Mouse (Mus musculus) forebrain, embryonic 13.5 days (tissue): ENCODE measurements around the gene Zfp575. TPM values are rescaled to one million over a fixed set of nuclear protein-coding genes. Genes with fewer than 3 reads are reported as not detected.
A peak's percentile ranks its signal among the peaks of the same experiment; 100 is the strongest.

Experiments used
- ATAC-seq: fragments of 200-750 bp; cut with Nextera tagmentation; 2 replicates; pipeline ENCODE4 v1.8.0; 2017
- H3K27ac ChIP-seq: fragments of 300-500 bp; sonication (generic); 2 replicates; pipeline ENCODE4 v1.5.1; 2015; ENCODE audit warnings: inconsistent platforms, mild to moderate bottlenecking, moderate library complexity
- H3K27me3 ChIP-seq: fragments of 300-500 bp; sonication (generic); 2 replicates; pipeline ENCODE4 v1.6.1; 2015; ENCODE audit warnings: mild to moderate bottlenecking, inconsistent platforms
- H3K36me3 ChIP-seq: fragments of 300-500 bp; sonication (generic); 2 replicates; pipeline ENCODE4 v1.6.1; 2015; ENCODE audit warnings: mild to moderate bottlenecking, inconsistent platforms; ENCODE audit not compliant: poor library complexity, severe bottlenecking
- H3K4me1 ChIP-seq: fragments of 300-500 bp; sonication (generic); 2 replicates; pipeline ENCODE4 v1.6.1; 2015; ENCODE audit warnings: inconsistent platforms
- H3K4me2 ChIP-seq: fragments of 300-500 bp; sonication (generic); 2 replicates; pipeline ENCODE4 v1.6.1; 2015; ENCODE audit warnings: inconsistent platforms, mild to moderate bottlenecking, moderate library complexity
- H3K4me3 ChIP-seq: fragments of 300-500 bp; sonication (generic); 2 replicates; pipeline ENCODE4 v1.5.1; 2015; ENCODE audit warnings: mild to moderate bottlenecking, inconsistent platforms
- H3K9ac ChIP-seq: fragments of 300-500 bp; sonication (generic); 2 replicates; pipeline ENCODE4 v1.6.1; 2015; ENCODE audit warnings: mild to moderate bottlenecking, inconsistent platforms
- H3K9me3 ChIP-seq: fragments of 300-500 bp; sonication (generic); replicated peaks from 2 replicates; pipeline ENCODE4 v1.6.1; 2016; ENCODE audit warnings: inconsistent platforms
- WGBS: fragments of 180-500 bp; shearing (Covaris S2); methylation state at CpG from one replicate; pipeline ENCODE4 v1.1.7; 2015; 5-methylcytosine and 5-hydroxymethylcytosine counted together
- polyA plus RNA-seq: library from polyadenylated mRNA; unstranded; fragments of >200 nt; fragmentation: Nextera tagmentation; extraction: Ambion mirVana; gene quantifications from 2 replicates; pipeline ENCODE4 v1.2.1, GENCODE M21; 2015

The Zfp575 gene
- polyA plus RNA-seq, 1 experiment from 2014 or later, result 5.1 TPM

DNA sequence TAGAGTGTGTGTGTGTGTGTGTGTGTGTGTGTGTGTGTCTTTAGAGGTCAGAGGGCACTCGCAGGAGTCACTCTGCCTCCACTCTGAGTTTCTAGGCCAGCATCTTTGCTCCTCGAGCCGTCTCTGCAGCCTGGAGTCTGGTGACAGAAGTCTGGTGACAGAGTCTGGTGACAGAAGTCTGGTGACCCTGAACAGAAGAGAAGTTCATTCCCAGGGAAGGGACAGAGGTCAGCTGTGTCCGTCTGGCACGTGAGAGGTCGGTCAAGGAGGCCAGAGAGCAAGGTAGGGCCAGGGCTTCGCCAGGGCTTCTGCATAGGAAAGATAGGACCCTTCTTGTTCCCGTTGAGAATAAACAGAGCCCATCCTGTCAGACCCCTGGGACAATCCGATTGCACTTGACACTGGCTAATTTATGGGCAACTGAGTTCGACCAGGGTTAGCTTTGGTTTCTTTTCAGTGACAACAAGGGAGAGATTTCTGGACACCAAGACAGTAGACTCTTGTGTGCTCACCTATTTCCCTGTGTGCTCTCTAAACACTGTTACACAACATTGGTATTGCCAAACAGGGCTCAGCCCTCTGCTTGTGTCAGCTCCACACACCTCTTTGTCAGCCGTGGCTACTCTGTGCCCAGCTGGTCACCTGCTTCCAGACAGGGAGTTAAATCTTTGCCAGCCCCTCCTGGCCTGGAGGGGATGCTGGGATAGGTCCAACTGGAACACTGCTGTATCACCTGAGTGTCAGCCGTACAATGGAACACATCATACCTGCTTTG is 35.3 kb downstream of the Zfp575 start:
- no peaks in the 10 kb centered on the region for H3K9me3 ChIP-seq
- peaks cover 76% of the 10 kb centered on the region for H3K36me3 ChIP-seq
- 95% methylated on average over 12 of the region's 12 CpGs for WGBS
- H3K27ac ChIP-seq, result no peak overlapping the region
- H3K27me3 ChIP-seq, result no peaks in the 10 kb centered on the region
- peaks cover 13% of the 10 kb centered on the region for H3K4me1 ChIP-seq
- no peak overlapping the region for H3K4me3 ChIP-seq
- no peak overlapping the region for H3K9ac ChIP-seq
- no peak for ATAC-seq
- H3K4me2 ChIP-seq, result no peak overlapping the region

DNA sequence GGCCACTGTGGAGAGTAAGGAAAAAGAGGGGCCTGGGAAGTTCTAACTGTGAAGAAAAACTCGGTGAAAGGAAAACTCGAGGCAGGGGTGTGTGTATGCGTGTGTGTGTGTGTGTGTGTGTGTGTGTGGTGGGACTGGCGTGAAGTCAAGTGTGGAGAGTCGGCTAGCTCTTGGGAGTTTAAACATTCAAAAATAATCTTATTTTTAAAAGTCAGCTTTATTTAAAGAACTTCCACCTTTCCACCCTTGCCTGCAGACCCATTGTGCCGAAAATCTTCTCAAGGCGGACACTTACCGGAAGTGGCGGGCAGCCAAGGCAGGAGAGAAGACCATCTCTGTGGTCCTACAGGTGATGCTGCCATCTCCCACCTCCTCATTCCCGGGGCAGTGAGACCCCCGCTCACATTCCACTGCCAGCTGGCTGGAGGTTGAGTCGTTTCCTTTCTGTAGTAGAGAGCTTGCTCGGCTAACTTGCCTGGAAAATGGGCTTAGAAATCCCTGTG is 39.9 kb downstream of the Zfp575 start:
- H3K4me3 ChIP-seq, result peak overlapping the region; percentile 83
- H3K4me1 ChIP-seq, result peaks cover 22% of the 10 kb centered on the region
- peak overlapping the region; percentile 74 for H3K4me2 ChIP-seq
- WGBS, result 21% methylated on average over 13 of the region's 13 CpGs
- no peak overlapping the region for H3K27ac ChIP-seq
- peak overlapping the region; percentile 85 for H3K9ac ChIP-seq
- no peaks in the 10 kb centered on the region for H3K9me3 ChIP-seq
- H3K27me3 ChIP-seq, result no peaks in the 10 kb centered on the region
- H3K36me3 ChIP-seq, result peaks cover 39% of the 10 kb centered on the region
- 0 out of 2 replicates have a peak, but pooled peaks have one; percentile 14 for ATAC-seq

DNA sequence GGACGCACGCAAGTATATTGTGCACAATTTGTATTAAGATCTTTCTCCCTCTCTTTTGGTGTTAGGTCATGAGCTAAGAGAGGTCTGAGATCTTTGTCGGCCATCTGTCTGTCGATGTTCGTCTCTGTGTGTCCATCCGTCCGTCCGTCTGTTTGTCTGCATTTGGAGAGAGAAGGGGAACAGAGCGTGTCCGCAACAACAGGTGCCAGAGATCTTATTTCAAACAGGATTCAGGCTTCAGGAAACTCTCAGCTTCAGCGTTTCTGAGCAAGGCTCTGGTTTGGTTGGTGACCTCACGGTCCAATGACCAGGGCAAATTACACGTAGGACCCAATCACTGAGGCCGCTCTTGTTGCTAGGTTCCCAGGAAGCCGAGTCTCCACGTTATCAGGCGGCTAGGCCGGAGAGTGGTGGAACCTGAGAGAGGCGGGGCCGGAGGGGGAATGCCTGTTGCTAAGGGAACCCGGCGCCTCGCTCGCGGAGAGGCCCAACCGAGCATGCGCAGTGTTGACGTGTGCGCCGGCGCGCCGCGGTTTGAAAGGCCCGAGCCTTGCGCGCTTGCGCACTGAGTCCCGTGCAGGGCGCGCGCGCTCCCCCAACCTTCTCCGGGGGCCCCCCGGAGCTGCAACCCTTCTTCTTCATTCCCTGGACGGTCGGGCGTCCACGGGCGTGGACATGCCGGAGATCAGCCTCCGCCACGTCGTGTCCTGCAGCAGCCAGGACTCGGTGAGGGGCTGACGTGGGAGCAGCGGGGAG is 40.6 kb downstream of the Zfp575 start:
- peak overlapping the region; percentile 74 for H3K4me2 ChIP-seq
- ATAC-seq, result peak; percentile 99
- H3K27ac ChIP-seq, result peak overlapping the region; percentile 59
- peak overlapping the region; percentile 85 for H3K9ac ChIP-seq
- H3K9me3 ChIP-seq, result no peaks in the 10 kb centered on the region
- under 1% methylated on average over 57 of the region's 57 CpGs for WGBS
- H3K36me3 ChIP-seq, result peaks cover 31% of the 10 kb centered on the region
- H3K4me1 ChIP-seq, result peaks cover 22% of the 10 kb centered on the region
- no peaks in the 10 kb centered on the region for H3K27me3 ChIP-seq
- peak overlapping the region; percentile 83 for H3K4me3 ChIP-seq

DNA sequence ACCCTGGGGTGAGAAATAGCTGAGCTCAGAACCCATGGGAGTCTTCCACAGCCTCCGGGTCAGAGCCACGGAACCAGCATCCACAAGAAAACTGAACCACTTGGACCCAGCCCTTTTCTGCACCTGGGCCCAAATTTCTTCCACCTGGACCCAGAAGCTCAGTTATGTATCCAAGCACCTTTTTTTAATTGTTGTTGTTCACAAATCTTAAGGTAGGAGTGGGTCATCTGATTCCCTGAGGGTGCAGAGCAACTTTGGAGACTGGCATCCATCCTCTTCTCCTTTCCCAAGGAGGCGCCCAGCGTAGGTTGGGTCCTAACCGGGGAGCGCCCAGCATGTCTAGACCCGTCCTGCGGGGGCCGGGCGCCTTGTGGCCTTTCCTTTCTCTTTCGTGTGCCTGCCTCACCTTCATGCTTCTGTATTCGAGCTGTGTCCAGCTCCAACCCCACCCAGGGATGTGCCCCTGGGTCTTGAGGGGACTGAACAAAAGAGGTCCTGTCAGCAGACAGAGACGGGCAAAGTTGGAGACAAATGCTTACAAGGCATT is 41.3 kb downstream of the Zfp575 start, which contains the start of the genes Pinlyp and Xrcc1:
Pinlyp (minus strand) TSS at position 51 of the 547 bp plus-strand sequence.
Xrcc1 (plus strand) TSS at position 222 of the 547 bp plus-strand sequence.
- Histone ChIP-seq H3K9ac (peak within 1 kb of the TSS; percentile 85), H3K27me3 (no peaks in the 10 kb centered on the region), H3K4me3 (peak within 1 kb of the TSS; percentile 83), H3K27ac (peak within 1 kb of the TSS; percentile 59), H3K36me3 (peaks cover 28% of the 10 kb centered on the region), H3K9me3 (no peaks in the 10 kb centered on the region), H3K4me2 (peak within 1 kb of the TSS; percentile 74), H3K4me1 (peaks cover 22% of the 10 kb centered on the region)
- 39% methylated on average over 13 of the region's 13 CpGs for WGBS
- ATAC-seq, result 0 out of 2 replicates have a peak, but pooled peaks have one; percentile 9

DNA sequence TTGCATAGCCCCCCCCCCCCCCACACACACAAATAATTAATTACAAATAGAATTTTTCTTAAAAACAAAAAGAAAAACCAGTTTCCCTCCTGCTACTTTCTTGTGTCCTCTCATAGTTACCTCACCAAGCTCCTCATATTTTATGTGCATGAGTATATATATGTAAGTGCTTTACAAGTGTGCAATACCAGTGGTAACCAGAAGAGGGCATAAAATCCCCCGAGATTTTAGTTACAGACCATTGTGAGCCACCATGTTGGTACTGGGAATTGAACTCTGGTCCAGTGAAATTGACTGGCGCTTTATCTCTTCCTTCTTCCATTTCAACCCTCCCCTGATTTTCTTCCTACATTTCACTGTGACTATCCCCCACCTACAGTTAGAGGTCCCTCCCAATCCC is 42.9 kb downstream of the Zfp575 start:
- ATAC-seq, result no peak
- no peak overlapping the region for H3K27ac ChIP-seq
- H3K4me1 ChIP-seq, result peaks cover 22% of the 10 kb centered on the region
- no peaks in the 10 kb centered on the region for H3K27me3 ChIP-seq
- WGBS, result 91% methylated on average over 2 of the region's 2 CpGs
- H3K4me3 ChIP-seq, result no peak overlapping the region
- no peaks in the 10 kb centered on the region for H3K9me3 ChIP-seq
- H3K36me3 ChIP-seq, result peaks cover 12% of the 10 kb centered on the region
- H3K9ac ChIP-seq, result no peak overlapping the region
- no peak overlapping the region for H3K4me2 ChIP-seq

DNA sequence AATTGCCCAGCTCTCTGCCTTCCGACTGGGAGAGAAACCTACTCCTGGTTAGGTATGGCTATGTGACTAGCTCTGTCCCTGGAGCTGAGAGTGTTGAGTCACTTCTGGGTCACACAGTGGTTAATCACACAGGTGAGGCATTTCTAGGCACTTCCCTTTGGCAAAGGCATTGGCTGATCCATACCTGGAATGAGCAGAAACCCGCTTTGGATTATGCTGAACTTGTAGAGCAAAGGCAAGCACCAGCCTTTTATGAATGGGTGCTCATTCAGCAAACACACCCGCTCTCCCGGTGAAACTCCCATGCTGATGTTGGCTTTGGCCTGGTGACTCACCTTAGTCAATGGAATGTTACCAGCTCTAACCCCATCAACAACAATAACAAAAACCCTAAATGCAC is 47.8 kb downstream of the Zfp575 start:
- 95% methylated on average over 4 of the region's 4 CpGs for WGBS
- no peak overlapping the region for H3K27ac ChIP-seq
- peaks cover 7% of the 10 kb centered on the region; the same call in 1 of the 2 replicates for H3K4me1 ChIP-seq
- no peaks in the 10 kb centered on the region for H3K27me3 ChIP-seq
- H3K4me2 ChIP-seq, result no peak overlapping the region
- H3K4me3 ChIP-seq, result no peak overlapping the region
- no peaks in the 10 kb centered on the region for H3K9me3 ChIP-seq
- no peak overlapping the region for H3K9ac ChIP-seq
- no peak for ATAC-seq
- H3K36me3 ChIP-seq, result peaks cover 28% of the 10 kb centered on the region

DNA sequence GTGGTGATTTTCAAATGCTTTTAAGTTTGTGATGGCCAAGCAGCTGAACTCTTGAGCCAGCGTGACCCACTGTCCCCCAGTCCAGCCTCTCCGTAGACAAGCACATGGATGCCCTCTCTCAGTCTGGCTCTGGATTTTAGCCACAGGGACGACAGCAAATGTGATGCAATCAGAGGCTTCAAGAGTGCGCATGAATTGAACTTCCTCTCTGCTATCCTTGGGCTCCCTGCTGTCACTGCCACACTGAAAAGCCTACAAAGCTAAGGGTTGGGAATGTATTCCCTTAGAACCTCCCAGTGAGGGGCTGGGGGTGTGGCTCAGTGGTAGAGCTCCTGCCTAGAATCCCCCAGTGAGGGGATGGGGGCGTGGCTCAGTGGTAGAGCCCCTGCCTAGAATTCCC is 48.7 kb downstream of the Zfp575 start:
- peaks cover 38% of the 10 kb centered on the region for H3K36me3 ChIP-seq
- whole genome bisulfite sequencing, result 80% methylated on average over 5 of the region's 5 CpGs
- peaks cover 6% of the 10 kb centered on the region; the same call in 1 of the 2 replicates for H3K27me3 ChIP-seq
- no peak overlapping the region for H3K4me3 ChIP-seq
- ATAC-seq, result no peak; the same call in 1 of the 2 replicates
- H3K27ac ChIP-seq, result no peak overlapping the region
- H3K9me3 ChIP-seq, result no peaks in the 10 kb centered on the region
- no peak overlapping the region for H3K4me2 ChIP-seq
- peaks cover 17% of the 10 kb centered on the region for H3K4me1 ChIP-seq
- no peak overlapping the region for H3K9ac ChIP-seq

DNA sequence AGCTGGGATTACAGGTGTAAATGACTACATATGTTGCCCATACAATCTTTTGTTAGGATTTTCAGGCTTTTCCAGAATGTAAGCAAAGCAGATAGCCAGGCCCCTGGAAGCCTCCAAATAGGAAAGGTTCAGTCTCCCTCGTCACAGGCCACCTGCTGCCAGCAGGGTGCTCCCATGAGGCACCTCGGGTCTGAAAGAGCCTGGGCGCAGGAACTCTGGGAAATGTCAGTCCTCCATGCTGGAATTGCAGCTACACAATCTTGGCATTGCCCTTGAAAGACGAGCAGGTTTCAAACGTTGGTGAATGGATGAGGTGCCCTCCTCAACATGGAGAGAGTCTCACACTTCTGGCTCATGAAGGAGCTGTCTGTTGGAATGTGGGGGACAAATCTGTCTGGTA is 49.3 kb downstream of the Zfp575 start:
- WGBS, result 47% methylated on average over 5 of the region's 5 CpGs
- no peak overlapping the region for H3K4me3 ChIP-seq
- ATAC-seq, result no peak; the same call in 1 of the 2 replicates
- H3K36me3 ChIP-seq, result peaks cover 43% of the 10 kb centered on the region
- H3K9ac ChIP-seq, result no peak overlapping the region
- H3K4me1 ChIP-seq, result peaks cover 22% of the 10 kb centered on the region
- H3K27me3 ChIP-seq, result peaks cover 12% of the 10 kb centered on the region
- H3K4me2 ChIP-seq, result no peak overlapping the region
- no peak overlapping the region for H3K27ac ChIP-seq
- H3K9me3 ChIP-seq, result no peaks in the 10 kb centered on the region

DNA sequence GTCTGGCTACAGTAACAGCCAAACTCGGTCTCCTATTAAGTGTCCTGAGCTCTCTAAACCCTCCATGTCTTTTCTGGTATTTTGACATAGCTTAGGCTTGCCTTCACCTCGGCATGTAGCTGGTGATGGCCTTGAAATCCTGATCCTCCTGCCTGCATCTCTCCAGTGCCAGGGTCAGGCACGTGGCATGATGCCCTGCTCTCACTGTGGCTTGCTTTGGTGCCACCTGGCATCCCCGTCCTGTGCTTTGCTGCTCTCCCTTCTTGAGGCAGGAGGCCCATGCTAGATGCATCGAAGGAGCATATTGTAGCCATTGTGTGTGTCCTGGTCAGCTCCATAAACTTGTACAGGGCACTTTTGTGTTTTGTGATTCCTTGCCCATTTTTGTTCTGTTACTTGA is 49.9 kb downstream of the Zfp575 start:
- Histone ChIP-seq H3K4me3 (no peak overlapping the region), H3K27me3 (peaks cover 15% of the 10 kb centered on the region), H3K27ac (no peak overlapping the region), H3K4me1 (peaks cover 25% of the 10 kb centered on the region), H3K36me3 (peaks cover 44% of the 10 kb centered on the region), H3K9ac (no peak overlapping the region), H3K9me3 (no peaks in the 10 kb centered on the region), H3K4me2 (no peak overlapping the region)
- WGBS, result 81% methylated on average over 5 of the region's 5 CpGs
- ATAC-seq, result no peak

DNA sequence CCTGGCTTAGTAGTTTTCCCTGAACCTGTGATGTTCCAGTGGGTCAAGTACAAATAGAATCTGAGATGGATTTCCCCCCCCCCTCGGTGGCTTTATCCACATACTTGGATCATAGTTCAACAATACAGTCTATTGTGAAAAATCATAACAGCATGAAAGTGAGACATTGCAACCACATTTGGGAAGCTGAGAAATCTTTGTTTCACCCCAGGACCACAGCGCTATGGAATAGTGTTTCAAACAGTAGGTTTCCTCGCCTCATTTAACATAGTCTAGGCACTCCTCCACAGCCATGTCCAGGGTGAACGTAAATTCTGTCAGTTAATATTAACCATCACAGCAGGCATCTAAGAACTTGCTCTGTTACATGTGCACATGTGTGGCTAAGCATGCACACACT is 50.4 kb downstream of the Zfp575 start:
- Histone ChIP-seq H3K4me1 (peaks cover 30% of the 10 kb centered on the region), H3K36me3 (peaks cover 44% of the 10 kb centered on the region), H3K27ac (no peak overlapping the region), H3K9ac (no peak overlapping the region), H3K4me2 (no peak overlapping the region), H3K9me3 (no peaks in the 10 kb centered on the region), H3K27me3 (peaks cover 15% of the 10 kb centered on the region), H3K4me3 (no peak overlapping the region)
- ATAC-seq, result no peak
- WGBS, result 82% methylated on average over 4 of the region's 4 CpGs

DNA sequence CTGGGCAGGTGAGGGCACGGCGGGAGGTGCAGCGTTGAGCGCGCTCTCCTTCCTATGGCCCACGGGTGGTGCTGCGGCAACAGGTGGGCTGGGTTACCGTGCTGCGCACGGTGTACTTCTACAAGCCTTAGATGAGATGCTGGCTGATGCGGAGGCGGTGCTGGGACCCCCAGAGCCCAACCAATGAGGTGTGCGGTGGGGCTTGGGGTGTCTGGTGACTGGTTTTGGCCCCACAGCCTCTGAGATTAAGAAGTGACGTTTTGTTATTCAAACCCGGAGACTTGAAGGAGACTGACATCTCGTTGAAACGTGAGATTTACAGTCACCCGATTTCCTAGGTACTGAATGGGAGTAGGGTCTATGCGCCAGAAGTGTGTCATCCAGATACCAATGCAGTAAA is 53.1 kb downstream of the Zfp575 start:
- peaks cover 15% of the 10 kb centered on the region for H3K27me3 ChIP-seq
- H3K9me3 ChIP-seq, result no peaks in the 10 kb centered on the region
- peak overlapping the region; percentile 48; the same call in 1 of the 2 replicates for H3K9ac ChIP-seq
- H3K27ac ChIP-seq, result no peak overlapping the region
- H3K36me3 ChIP-seq, result peaks cover 44% of the 10 kb centered on the region
- WGBS, result 38% methylated on average over 19 of the region's 19 CpGs
- peak overlapping the region; percentile 47 for H3K4me2 ChIP-seq
- peak overlapping the region; percentile 12 for H3K4me3 ChIP-seq
- ATAC-seq, result no peak
- peaks cover 46% of the 10 kb centered on the region for H3K4me1 ChIP-seq
